Mouse (Mus musculus): ENCODE data around the gene Dnajc16. TPM values are rescaled to one million over a fixed set of nuclear protein-coding genes. Genes with fewer than 3 reads are reported as not detected.
A peak's percentile ranks its signal among the peaks of the same experiment; 100 is the strongest.

Dnajc16 gene
- polyA plus RNA-seq, 1 experiment from 2014 or later, result 2.0 TPM

DNA sequence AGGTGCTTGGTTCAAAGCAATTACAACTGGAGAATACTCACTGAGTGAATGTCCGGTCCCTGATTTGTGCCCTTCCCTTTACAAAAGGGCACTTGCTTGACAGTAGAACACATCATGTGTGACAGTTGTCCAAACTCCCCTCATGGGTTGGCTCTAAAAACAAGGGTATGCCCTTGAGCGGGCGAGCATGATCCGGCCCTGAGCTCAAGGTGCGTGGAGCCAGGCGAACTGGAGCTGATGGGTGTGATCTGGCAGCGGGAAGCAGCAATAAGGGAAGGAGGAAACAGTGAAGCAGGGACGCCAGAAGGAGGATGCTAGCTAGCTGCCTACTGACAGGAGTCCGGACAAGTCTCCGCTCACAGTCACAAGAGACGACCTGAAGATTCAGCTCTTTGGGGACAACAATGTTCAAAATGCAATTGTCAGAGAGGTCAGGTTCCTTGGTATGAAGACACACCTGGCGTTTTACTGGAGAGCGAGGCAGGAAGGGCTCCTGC is 28.6 kb downstream of the Dnajc16 start:
- no peak overlapping the region for H3K9ac ChIP-seq
- H3K4me1 ChIP-seq (replicated peaks), result peaks cover 62% of the 10 kb centered on the region
- ATAC-seq (ENCODE audit: insufficient read depth), result no peak
- H3K9me3 ChIP-seq (replicated peaks), result no peaks in the 10 kb centered on the region
- WGBS (ENCODE audit: insufficient replicate concordance), result 89% methylated on average over 13 of the region's 13 CpGs
- no peaks in the 10 kb centered on the region for H3K27me3 ChIP-seq
- no peak overlapping the region for H3K4me3 ChIP-seq (replicated peaks)
- H3K36me3 ChIP-seq (replicated peaks), result peaks cover 58% of the 10 kb centered on the region
- H3K4me2 ChIP-seq, result no peak overlapping the region
- H3K27ac ChIP-seq (replicated peaks), result 0 out of 2 replicates have a peak overlapping the region, but pooled peaks have one; percentile 24

- no peak overlapping the region for H3K4me3 ChIP-seq (replicated peaks)
- H3K4me2 ChIP-seq, result no peak overlapping the region
- 73% methylated on average over 4 of the region's 4 CpGs for WGBS (ENCODE audit: insufficient replicate concordance)
- H3K9me3 ChIP-seq (replicated peaks), result no peaks in the 10 kb centered on the region
- H3K27ac ChIP-seq (replicated peaks), result 0 out of 2 replicates have a peak overlapping the region, but pooled peaks have one; percentile 33
- ATAC-seq (ENCODE audit: insufficient read depth), result no peak
- H3K27me3 ChIP-seq, result no peaks in the 10 kb centered on the region
- H3K4me1 ChIP-seq (replicated peaks), result peaks cover 55% of the 10 kb centered on the region
- peaks cover 51% of the 10 kb centered on the region for H3K36me3 ChIP-seq (replicated peaks)
- H3K9ac ChIP-seq, result no peak overlapping the region
These were observed 29.8 kb downstream of the Dnajc16 start for GRCm38 (mm10) chr4:141760942-141761341.

GRCm38 (mm10) chr4:141758874-141759542 is 31.7 kb downstream of the Dnajc16 start:
- no peaks in the 10 kb centered on the region for H3K9me3 ChIP-seq (replicated peaks)
- H3K4me2 ChIP-seq, result peak overlapping the region; percentile 50
- peak overlapping the region; percentile 26 for H3K9ac ChIP-seq
- no peak overlapping the region for H3K4me3 ChIP-seq (replicated peaks)
- peak; percentile 87 for ATAC-seq (ENCODE audit: insufficient read depth)
- no peaks in the 10 kb centered on the region for H3K27me3 ChIP-seq
- WGBS (ENCODE audit: insufficient replicate concordance), result 39% methylated on average over 6 of the region's 6 CpGs
- H3K27ac ChIP-seq (replicated peaks), result peak overlapping the region; percentile 89
- peaks cover 37% of the 10 kb centered on the region for H3K36me3 ChIP-seq (replicated peaks)
- peaks cover 67% of the 10 kb centered on the region for H3K4me1 ChIP-seq (replicated peaks)

GRCm38 (mm10) chr4:141757124-141757523 is 33.6 kb downstream of the Dnajc16 start:
- H3K27ac ChIP-seq (replicated peaks), result peak overlapping the region; percentile 89; the same call in 1 of the 2 replicates
- no peak for ATAC-seq (ENCODE audit: insufficient read depth)
- H3K36me3 ChIP-seq (replicated peaks), result peaks cover 18% of the 10 kb centered on the region
- 87% methylated on average over 3 of the region's 3 CpGs for WGBS (ENCODE audit: insufficient replicate concordance)
- H3K4me3 ChIP-seq (replicated peaks), result no peak overlapping the region
- no peak overlapping the region for H3K4me2 ChIP-seq
- peaks cover 73% of the 10 kb centered on the region for H3K4me1 ChIP-seq (replicated peaks)
- H3K27me3 ChIP-seq, result no peaks in the 10 kb centered on the region
- no peak overlapping the region for H3K9ac ChIP-seq
- H3K9me3 ChIP-seq (replicated peaks), result no peaks in the 10 kb centered on the region

DNA sequence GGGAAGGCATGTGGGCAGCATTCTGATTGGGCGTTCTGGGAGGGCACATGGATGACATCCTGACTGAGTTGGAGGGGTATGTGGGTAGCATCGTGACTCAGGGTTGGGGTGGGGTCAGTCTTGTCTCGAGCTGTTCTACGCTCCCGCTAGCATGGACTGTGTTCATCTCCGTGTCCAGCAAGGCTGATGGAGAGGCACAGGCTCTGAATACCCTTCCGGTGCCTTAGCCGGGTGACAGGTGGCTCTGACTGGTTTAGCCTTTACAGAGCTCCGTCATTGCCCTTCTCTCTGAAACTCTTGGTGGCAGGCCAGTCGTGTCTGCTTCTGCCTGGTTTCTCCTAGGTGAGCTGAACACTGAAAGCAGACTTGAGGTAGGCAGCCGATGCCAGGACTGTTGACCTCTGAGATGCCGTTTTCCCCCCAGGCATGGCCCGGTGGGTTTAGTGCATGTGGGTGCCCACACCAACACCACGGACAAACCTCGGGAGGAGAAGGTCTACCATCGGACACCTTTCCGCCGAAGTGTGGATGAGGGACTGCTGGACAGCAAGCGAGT is 35.3 kb downstream of the Dnajc16 start:
- 85% methylated on average over 19 of the region's 19 CpGs for WGBS (ENCODE audit: insufficient replicate concordance)
- ATAC-seq (ENCODE audit: insufficient read depth), result no peak
- Histone ChIP-seq H3K9ac (no peak overlapping the region), H3K4me3 (replicated peaks) (no peak overlapping the region), H3K4me1 (replicated peaks) (peaks cover 84% of the 10 kb centered on the region), H3K9me3 (replicated peaks) (no peaks in the 10 kb centered on the region), H3K4me2 (no peak overlapping the region), H3K36me3 (replicated peaks) (0 out of 2 replicates have a peak, but pooled peaks cover 6% of the 10 kb centered on the region), H3K27ac (replicated peaks) (peak overlapping the region; percentile 68; the same call in 1 of the 2 replicates), H3K27me3 (no peaks in the 10 kb centered on the region)

DNA sequence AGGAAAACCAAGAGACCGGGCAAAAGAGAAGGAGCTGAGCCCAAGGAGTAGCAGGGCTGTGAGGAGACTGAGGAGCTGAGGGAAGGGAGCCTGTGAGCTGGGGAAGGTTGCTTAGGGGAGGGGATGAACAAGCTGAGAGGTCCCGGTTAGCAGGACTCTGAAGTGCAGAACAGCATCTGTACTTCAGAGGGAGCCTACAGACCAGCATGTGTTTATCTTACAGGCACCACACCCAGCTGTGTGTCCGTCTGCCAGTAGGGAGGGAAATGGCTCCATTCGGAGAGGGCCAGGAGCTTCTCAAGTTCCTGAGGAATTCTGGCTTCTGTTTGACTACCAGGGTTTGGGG is 38.7 kb downstream of the Dnajc16 start:
- Histone ChIP-seq H3K36me3 (replicated peaks) (0 out of 2 replicates have a peak, but pooled peaks cover 3% of the 10 kb centered on the region), H3K4me3 (replicated peaks) (peak overlapping the region; percentile 37), H3K4me2 (peak overlapping the region; percentile 73), H3K9ac (peak overlapping the region; percentile 62), H3K4me1 (replicated peaks) (peaks cover 73% of the 10 kb centered on the region), H3K27ac (replicated peaks) (peak overlapping the region; percentile 99), H3K27me3 (no peaks in the 10 kb centered on the region), H3K9me3 (replicated peaks) (no peaks in the 10 kb centered on the region)
- 6% methylated on average over 4 of the region's 4 CpGs for WGBS (ENCODE audit: insufficient replicate concordance)
- ATAC-seq (ENCODE audit: insufficient read depth), result peak; percentile 94

- peak; percentile 92 for ATAC-seq (ENCODE audit: insufficient read depth)
- 0 out of 2 replicates have a peak, but pooled peaks cover under 1% of the 10 kb centered on the region for H3K36me3 ChIP-seq (replicated peaks)
- WGBS (ENCODE audit: insufficient replicate concordance), result 10% methylated on average over 4 of the region's 4 CpGs
- peaks cover 4% of the 10 kb centered on the region; the same call in 1 of the 2 replicates for H3K27me3 ChIP-seq
- H3K4me3 ChIP-seq (replicated peaks), result peak overlapping the region; percentile 37
- no peaks in the 10 kb centered on the region for H3K9me3 ChIP-seq (replicated peaks)
- H3K27ac ChIP-seq (replicated peaks), result peak overlapping the region; percentile 99
- H3K9ac ChIP-seq, result peak overlapping the region; percentile 62
- peak overlapping the region; percentile 73 for H3K4me2 ChIP-seq
- H3K4me1 ChIP-seq (replicated peaks), result peaks cover 74% of the 10 kb centered on the region
These were observed 39.2 kb downstream of the Dnajc16 start for GRCm38 (mm10) chr4:141751419-141752075.

GRCm38 (mm10) chr4:141750826-141751225 is 39.9 kb downstream of the Dnajc16 start:
- H3K27me3 ChIP-seq, result peaks cover 6% of the 10 kb centered on the region; the same call in 1 of the 2 replicates
- H3K9ac ChIP-seq, result peak overlapping the region; percentile 62
- ATAC-seq (ENCODE audit: insufficient read depth), result no peak
- H3K27ac ChIP-seq (replicated peaks), result peak overlapping the region; percentile 99
- peaks cover 77% of the 10 kb centered on the region for H3K4me1 ChIP-seq (replicated peaks)
- peak overlapping the region; percentile 73 for H3K4me2 ChIP-seq
- H3K9me3 ChIP-seq (replicated peaks), result no peaks in the 10 kb centered on the region
- no peak overlapping the region for H3K4me3 ChIP-seq (replicated peaks)
- WGBS (ENCODE audit: insufficient replicate concordance), result 54% methylated on average over 3 of the region's 3 CpGs
- H3K36me3 ChIP-seq (replicated peaks), result no peaks in the 10 kb centered on the region

DNA sequence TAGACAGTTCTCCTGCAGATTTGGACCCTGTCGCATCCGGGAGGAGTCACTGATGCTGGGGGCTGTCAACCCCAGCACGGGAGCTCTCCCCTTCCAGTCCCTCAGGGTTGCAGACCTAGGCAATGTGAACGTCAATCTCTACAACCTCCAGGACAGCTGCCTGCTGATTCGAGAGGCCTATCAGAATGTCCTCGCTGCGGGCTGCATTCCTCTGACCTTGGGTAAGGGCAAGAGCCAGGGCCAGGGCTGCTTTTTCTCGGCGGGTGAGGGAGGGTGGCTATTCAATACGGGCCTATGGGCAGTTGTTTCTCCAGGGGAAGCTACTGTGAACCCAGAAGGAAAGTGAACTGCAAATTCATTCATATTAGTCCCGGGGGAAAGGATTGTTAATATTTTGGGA is 41.2 kb downstream of the Dnajc16 start:
- Histone ChIP-seq H3K27me3 (peaks cover 6% of the 10 kb centered on the region; the same call in 1 of the 2 replicates), H3K9me3 (replicated peaks) (no peaks in the 10 kb centered on the region), H3K4me3 (replicated peaks) (no peak overlapping the region), H3K27ac (replicated peaks) (peak overlapping the region; percentile 56), H3K4me1 (replicated peaks) (peaks cover 64% of the 10 kb centered on the region), H3K9ac (no peak overlapping the region), H3K36me3 (replicated peaks) (no peaks in the 10 kb centered on the region), H3K4me2 (peak overlapping the region; percentile 16)
- no peak for ATAC-seq (ENCODE audit: insufficient read depth)
- WGBS (ENCODE audit: insufficient replicate concordance), result 58% methylated on average over 11 of the region's 11 CpGs

DNA sequence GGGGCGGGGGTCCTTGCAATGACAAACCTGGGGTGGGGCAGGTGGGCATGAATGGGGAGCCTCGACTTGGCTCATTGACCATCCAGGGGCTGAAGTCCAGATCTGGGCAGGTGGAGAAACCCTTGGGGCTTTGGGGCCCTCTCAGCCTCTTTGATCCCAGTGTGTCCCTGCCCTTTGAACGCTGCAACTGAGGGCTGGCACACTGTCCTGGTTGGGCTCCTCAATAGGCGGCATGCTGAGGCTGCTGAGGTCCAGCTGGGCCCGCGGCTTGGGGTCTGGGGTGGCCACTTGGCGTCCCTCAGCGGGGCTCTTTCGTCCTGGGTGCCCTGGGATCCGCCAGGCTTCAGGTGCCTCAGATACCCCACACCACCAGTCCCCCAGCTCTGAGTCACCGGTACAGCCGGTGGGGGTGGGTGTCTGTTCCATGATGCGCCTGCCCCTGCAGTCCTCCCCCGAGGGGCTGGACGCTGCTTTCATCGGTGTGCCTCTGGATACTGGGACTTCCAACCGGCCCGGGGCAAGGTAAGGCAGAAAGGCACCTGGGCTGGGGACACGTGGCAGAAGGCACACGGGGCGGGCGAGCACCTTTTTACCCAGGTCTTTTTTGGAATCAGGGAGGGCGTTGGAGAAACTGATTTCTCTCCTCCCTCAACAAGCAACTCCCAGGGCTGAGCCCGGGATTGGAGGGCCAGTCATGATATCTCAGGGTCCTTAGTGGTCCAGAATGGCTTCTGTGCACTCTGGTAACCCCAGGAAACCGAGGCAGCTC is 44.0 kb downstream of the Dnajc16 start, which contains the start of gene Agmat:
Gene Agmat, plus strand, starts transcription at position 95 of the 769 bp plus-strand sequence.
- Histone ChIP-seq H3K9ac (peak within 1 kb of the TSS; percentile 29), H3K4me3 (replicated peaks) (peak within 1 kb of the TSS; percentile 43), H3K9me3 (replicated peaks) (no peaks in the 10 kb centered on the region), H3K27me3 (peaks cover 6% of the 10 kb centered on the region; the same call in 1 of the 2 replicates), H3K4me2 (peak within 1 kb of the TSS; percentile 44), H3K36me3 (replicated peaks) (no peaks in the 10 kb centered on the region), H3K27ac (replicated peaks) (peak within 1 kb of the TSS; percentile 70), H3K4me1 (replicated peaks) (peaks cover 59% of the 10 kb centered on the region)
- WGBS (ENCODE audit: insufficient replicate concordance), result 36% methylated on average over 25 of the region's 25 CpGs
- ATAC-seq (ENCODE audit: insufficient read depth), result no peak
